Mouse (Mus musculus) MEL (cell line): Measurements from ENCODE around the gene Itk. TPM values are rescaled to one million over a fixed set of nuclear protein-coding genes. Genes with fewer than 3 reads are reported as not detected.

Source experiments
- DNase-seq: peaks from one replicate; pipeline ENCODE4 v3.0.0; 2011; ENCODE audit warnings: low read depth, low spot score
- H3K27ac ChIP-seq: 2 replicates; pipeline ENCODE4 v1.5.1; 2012; ENCODE audit warnings: low read depth, mild to moderate bottlenecking, control low read depth, low read length, moderate library complexity; ENCODE audit not compliant: control insufficient read depth
- H3K27me3 ChIP-seq, 2 experiments: fragments of 150-350 bp in 1 of 2; sonication (generic) in 1 of 2; 2 replicates each; pipeline ENCODE4 v1.6.1; 2012; ENCODE audit warnings: low read length in 2 of 2, mild to moderate bottlenecking in 2 of 2, improper control_type of control experiment in 1 of 2, moderate library complexity in 1 of 2; ENCODE audit not compliant: insufficient read depth in 2 of 2, control insufficient read depth in 1 of 2
- H3K36me3 ChIP-seq, 2 experiments: 2 replicates each; pipeline ENCODE4 v1.6.1; 2012 to 2014; ENCODE audit warnings: low read length in 2 of 2, improper control_type of control experiment in 1 of 2, inconsistent platforms in 1 of 2, mild to moderate bottlenecking in 1 of 2; ENCODE audit not compliant: insufficient read depth in 2 of 2, control insufficient read depth in 1 of 2
- H3K4me1 ChIP-seq, 2 experiments: fragments of 150-350 bp in 1 of 2; sonication (generic) in 1 of 2; 2 replicates each; pipeline ENCODE4 v1.6.1; 2012; ENCODE audit warnings: low read length in 2 of 2, improper control_type of control experiment in 1 of 2, mild to moderate bottlenecking in 1 of 2; ENCODE audit not compliant: insufficient read depth in 2 of 2, control insufficient read depth in 1 of 2
- H3K4me3 ChIP-seq, 2 experiments: fragments of 150-350 bp in 1 of 2; sonication (generic) in 1 of 2; 2 replicates each; pipeline ENCODE4 v1.5.1; 2012; ENCODE audit warnings: low read depth in 2 of 2, low read length in 2 of 2, mild to moderate bottlenecking in 2 of 2, moderate library complexity in 2 of 2, control low read depth in 1 of 2, improper control_type of control experiment in 1 of 2; ENCODE audit not compliant: control insufficient read depth in 1 of 2, insufficient read depth in 1 of 2
- H3K79me2 ChIP-seq: 2 replicates; pipeline ENCODE4 v1.6.1; 2012; ENCODE audit warnings: mild to moderate bottlenecking, low read length, moderate library complexity; ENCODE audit not compliant: control insufficient read depth, poor library complexity, insufficient read depth
- H3K9ac ChIP-seq: 2 replicates; pipeline ENCODE4 v1.6.1; 2012; ENCODE audit warnings: low read depth, mild to moderate bottlenecking, control low read depth, low read length, moderate library complexity; ENCODE audit not compliant: control insufficient read depth, poor library complexity, severe bottlenecking
- H3K9me3 ChIP-seq: fragments of 150-350 bp; sonication (generic); replicated peaks from 2 replicates; pipeline ENCODE4 v1.6.1; 2012; ENCODE audit warnings: mild to moderate bottlenecking, low read length, improper control_type of control experiment, moderate library complexity; ENCODE audit not compliant: insufficient read depth
- BHLHE40 ChIP-seq: IDR thresholded peaks from 2 replicates; pipeline ENCODE4 v1.6.1; 2012; ENCODE audit warnings: low read depth, mild to moderate bottlenecking, inconsistent platforms, low read length, improper control_type of control experiment, borderline replicate concordance
- CHD2 ChIP-seq: IDR thresholded peaks from 2 replicates; pipeline ENCODE4 v1.6.1; 2011; ENCODE audit warnings: low read length, improper control_type of control experiment
- ELF1 ChIP-seq: IDR thresholded peaks from 2 replicates; pipeline ENCODE4 v1.6.1; 2014; ENCODE audit warnings: low read depth, mild to moderate bottlenecking, inconsistent platforms, low read length, improper control_type of control experiment, moderate library complexity
- EP300 ChIP-seq, 2 experiments: IDR thresholded peaks; 2 replicates each; pipeline ENCODE4 v1.6.1; 2011; ENCODE audit warnings: improper control_type of control experiment in 2 of 2, low read length in 2 of 2, low read depth in 1 of 2, mild to moderate bottlenecking in 1 of 2
- GABPA ChIP-seq: IDR thresholded peaks from 2 replicates; pipeline ENCODE4 v1.6.1; 2012; ENCODE audit warnings: low read depth, mild to moderate bottlenecking, inconsistent platforms, low read length, improper control_type of control experiment, moderate library complexity
- GATA1 ChIP-seq: IDR thresholded peaks from 2 replicates; pipeline ENCODE4 v1.6.1; 2011; ENCODE audit warnings: low read depth, low read length, improper control_type of control experiment
- HCFC1 ChIP-seq: IDR thresholded peaks from 2 replicates; pipeline ENCODE4 v1.6.1; 2012; ENCODE audit warnings: low read depth, mild to moderate bottlenecking, inconsistent platforms, low read length, improper control_type of control experiment, moderate library complexity
- JUND ChIP-seq: IDR thresholded peaks from 2 replicates; pipeline ENCODE4 v1.6.1; 2011; ENCODE audit warnings: low read depth, mild to moderate bottlenecking, improper control_type of control experiment, low read length
- KAT2A ChIP-seq: conservative IDR thresholded peaks from 2 replicates; pipeline ENCODE4 v1.6.1; 2012; ENCODE audit warnings: low read depth, low read length, improper control_type of control experiment, inconsistent platforms
- MAFK ChIP-seq: IDR thresholded peaks from 2 replicates; pipeline ENCODE4 v1.6.1; 2011; ENCODE audit warnings: low read depth, mild to moderate bottlenecking, low read length, improper control_type of control experiment, borderline replicate concordance
- MXI1 ChIP-seq: IDR thresholded peaks from 2 replicates; pipeline ENCODE4 v1.6.1; 2011; ENCODE audit warnings: mild to moderate bottlenecking, low read depth, low read length, improper control_type of control experiment
- MYB ChIP-seq: IDR thresholded peaks from 2 replicates; pipeline ENCODE4 v1.6.1; 2011; ENCODE audit warnings: mild to moderate bottlenecking, low read depth, low read length, improper control_type of control experiment
- MYC ChIP-seq: IDR thresholded peaks from 2 replicates; pipeline ENCODE4 v1.6.1; 2011; ENCODE audit warnings: low read depth, mild to moderate bottlenecking, low read length, improper control_type of control experiment, moderate library complexity
- NELFE ChIP-seq: IDR thresholded peaks from 2 replicates; pipeline ENCODE4 v1.6.1; 2011; ENCODE audit warnings: low read depth, low read length, improper control_type of control experiment
- NRF1 ChIP-seq: IDR thresholded peaks from 2 replicates; pipeline ENCODE4 v1.6.1; 2014; ENCODE audit warnings: low read depth, mild to moderate bottlenecking, inconsistent platforms, low read length, improper control_type of control experiment, moderate library complexity; ENCODE audit not compliant: poor library complexity, insufficient read depth, severe bottlenecking
- POLR2A ChIP-seq, 2 experiments: IDR thresholded peaks; 2 replicates each; pipeline ENCODE4 v1.6.1; 2011 to 2012; ENCODE audit warnings: low read length in 2 of 2, mild to moderate bottlenecking in 2 of 2, control low read depth in 1 of 2, improper control_type of control experiment in 1 of 2, low read depth in 1 of 2, moderate library complexity in 1 of 2; ENCODE audit not compliant: control insufficient read depth in 1 of 2, insufficient read depth in 1 of 2, poor library complexity in 1 of 2
- RCOR1 ChIP-seq: IDR thresholded peaks from 2 replicates; pipeline ENCODE4 v1.6.1; 2012; ENCODE audit warnings: low read depth, mild to moderate bottlenecking, inconsistent platforms, low read length, improper control_type of control experiment
- TAL1 ChIP-seq: IDR thresholded peaks from 2 replicates; pipeline ENCODE4 v1.6.1; 2012; ENCODE audit warnings: mild to moderate bottlenecking, inconsistent platforms, low read length, moderate library complexity, mixed read lengths
- TCF12 ChIP-seq: IDR thresholded peaks from 2 replicates; pipeline ENCODE4 v1.6.1; 2014; ENCODE audit warnings: low read depth, mild to moderate bottlenecking, inconsistent platforms, low read length, improper control_type of control experiment, moderate library complexity
- UBTF ChIP-seq: IDR thresholded peaks from 2 replicates; pipeline ENCODE4 v1.6.1; 2012; ENCODE audit warnings: low read depth, mild to moderate bottlenecking, inconsistent platforms, low read length, improper control_type of control experiment, moderate library complexity, borderline replicate concordance; ENCODE audit not compliant: insufficient read depth
- USF1 ChIP-seq: IDR thresholded peaks from 2 replicates; pipeline ENCODE4 v1.6.1; 2014; ENCODE audit warnings: low read depth, mild to moderate bottlenecking, inconsistent platforms, low read length, improper control_type of control experiment, moderate library complexity
- USF2 ChIP-seq, 2 experiments: IDR thresholded peaks; 2 replicates each; pipeline ENCODE4 v1.6.1; 2011 to 2012; ENCODE audit warnings: improper control_type of control experiment in 2 of 2, low read length in 2 of 2, borderline replicate concordance in 1 of 2, inconsistent platforms in 1 of 2, low read depth in 1 of 2, mild to moderate bottlenecking in 1 of 2; ENCODE audit not compliant: insufficient read depth in 1 of 2
- ZKSCAN1 ChIP-seq: IDR thresholded peaks from 2 replicates; pipeline ENCODE4 v1.6.1; 2012; ENCODE audit warnings: low read depth, mild to moderate bottlenecking, inconsistent platforms, low read length, improper control_type of control experiment, moderate library complexity
- ZNF384 ChIP-seq: IDR thresholded peaks from 2 replicates; pipeline ENCODE4 v1.6.1; 2012; ENCODE audit warnings: low read depth, mild to moderate bottlenecking, inconsistent platforms, low read length, improper control_type of control experiment
- polyA plus RNA-seq, 2 experiments: library from polyadenylated mRNA; stranded (reverse) in 1 of 2; unstranded in 1 of 2; fragments of >175 nt in 1 of 2; fragments of >200 nt in 1 of 2; gene quantifications; 2 replicates each; pipeline versions ENCODE4 v1.2.1 to v1.2.4; 2012; ENCODE audit warnings: low replicate concordance in 2 of 2, low read depth in 1 of 2; ENCODE audit not compliant: insufficient read length in 2 of 2, insufficient read depth in 1 of 2, missing spikeins in 1 of 2
- total RNA-seq: library from RNA; depleted of rRNA; stranded (reverse); fragments of 300-350 nt; gene quantifications from 2 replicates; pipeline ENCODE4 v1.2.3, GENCODE M21; 2012

Gene Itk
- total and polyA plus RNA-seq, 3 experiments = not detected

- no peaks in the 10 kb centered on the region for H3K36me3 ChIP-seq
- no peak overlapping the region for H3K4me3 ChIP-seq
- H3K79me2 ChIP-seq = no peaks in the 10 kb centered on the region
- peaks cover 5 to 7% of the 10 kb centered on the region in 2 experiments for H3K27me3 ChIP-seq
- H3K27ac ChIP-seq = no peak overlapping the region
- H3K4me1 ChIP-seq = no peaks in the 10 kb centered on the region
- H3K9ac ChIP-seq = no peak overlapping the region
- H3K9me3 ChIP-seq = no peaks in the 10 kb centered on the region
- TF ChIP-seq KAT2A (no peak), JUND (no peak), GABPA (no peak), CHD2 (no peak), TAL1 (no peak), RCOR1 (no peak), NELFE (no peak), BHLHE40 (no peak), ELF1 (no peak), EP300 (IDR thresholded peaks at IDR 0.05; ENCODE audit: low read depth in 1 of 2, low read length in 2 of 2) (no peak), TCF12 (no peak), MYB (no peak), UBTF (no peak), HCFC1 (no peak)
- DNase-seq = no peak
These were observed 16.0 kb downstream of the Itk start for GRCm38 (mm10) chr11:46373071-46374030.

GRCm38 (mm10) chr11:46372331-46372953, 16.9 kb downstream of the Itk start:
- Histone ChIP-seq H3K27me3 (peaks cover 5 to 9% of the 10 kb centered on the region in 2 experiments), H3K27ac (no peak overlapping the region), H3K4me3 (no peak overlapping the region), H3K4me1 (no peaks in the 10 kb centered on the region), H3K36me3 (no peaks in the 10 kb centered on the region), H3K79me2 (no peaks in the 10 kb centered on the region), H3K9ac (no peak overlapping the region), H3K9me3 (no peaks in the 10 kb centered on the region)
- no peak for DNase-seq
- TF ChIP-seq EP300 (IDR thresholded peaks at IDR 0.05; ENCODE audit: low read depth in 1 of 2, low read length in 2 of 2) (no peak), NRF1 (no peak), MYC (no peak), RCOR1 (no peak), GATA1 (no peak), USF2 (IDR thresholded peaks at IDR 0.05; ENCODE audit: borderline replicate concordance in 1 of 2, insufficient read depth in 1 of 2, low read depth in 1 of 2, low read length in 2 of 2) (no peak), MAFK (no peak), HCFC1 (no peak), USF1 (no peak), ZNF384 (no peak), MXI1 (no peak), POLR2A (IDR thresholded peaks at IDR 0.05; ENCODE audit: control insufficient read depth in 1 of 2, insufficient read depth in 1 of 2, low read depth in 1 of 2, low read length in 2 of 2, poor library complexity in 1 of 2) (no peak), NELFE (no peak), ZKSCAN1 (no peak), TAL1 (no peak)
